Mouse (Mus musculus) gastrocnemius, postnatal 25 days (tissue): ENCODE measurements around the gene Krtap19-2. TPM values are rescaled to one million over a fixed set of nuclear protein-coding genes. Genes with fewer than 3 reads are reported as not detected.

Experiments used
- DNase-seq: peaks from one replicate; pipeline ENCODE4 v3.0.0; 2022
- long read RNA-seq, 2 experiments: library from polyadenylated mRNA; stranded (forward); transcript quantifications; one replicate each; pipeline ENCODE4 v2.0.0; 2021
- total RNA-seq, 2 experiments: library from RNA; stranded (reverse); gene quantifications; 1 replicate in 1 of 2; 2 replicates in 1 of 2; pipeline ENCODE4 v1.2.3; 2021

Gene Krtap19-2
- total RNA-seq, result not detected
- long read RNA-seq, experiment 1, result 0 reads
- long read RNA-seq, experiment 2, result 0 reads

DNA sequence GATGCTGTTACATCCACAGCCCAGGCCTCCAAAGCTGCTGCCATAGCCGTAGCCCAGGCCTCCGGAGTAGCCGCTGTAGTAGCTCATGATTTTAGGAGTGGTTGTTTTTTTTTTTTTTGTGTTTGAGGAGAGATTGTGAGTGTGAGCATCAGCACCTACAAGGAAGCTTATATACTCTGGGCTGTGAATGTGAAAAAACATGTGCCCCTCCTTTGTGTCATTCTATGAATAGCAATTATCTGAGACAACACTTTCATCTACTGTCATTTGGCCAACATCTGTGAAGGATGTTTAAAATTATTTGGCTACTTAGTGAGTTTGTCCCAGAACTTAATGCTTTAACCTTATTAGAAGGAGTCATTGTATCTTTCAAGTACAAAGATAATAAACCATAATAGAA is at the start of gene Krtap19-2:
TSS of gene Krtap19-2 (minus strand) at position 101 of the 400 bp plus-strand sequence.
- no peak for DNase-seq

DNA sequence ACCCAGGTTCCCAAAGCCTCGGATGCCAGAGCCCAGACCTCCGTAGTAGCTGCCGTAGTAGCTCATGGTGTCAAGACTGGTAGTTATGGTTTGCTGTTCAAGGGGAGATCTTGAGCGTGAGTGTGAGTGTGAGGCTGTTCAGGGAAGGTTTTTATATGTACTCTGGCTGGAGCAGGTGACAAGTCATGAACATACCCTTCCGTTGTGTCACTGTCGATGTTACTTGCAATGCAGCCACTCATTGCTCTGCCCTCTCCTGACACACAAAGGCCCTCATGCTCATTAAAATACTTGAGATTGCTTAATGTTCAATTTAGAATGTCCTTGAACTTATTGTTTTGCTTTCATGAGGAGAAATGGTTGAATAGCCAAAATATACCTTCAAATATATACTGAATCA is 22.3 kb upstream of the Krtap19-2 start, which contains the start of gene Krtap19-5:
TSS of gene Krtap19-5 (minus strand) at position 101 of the 400 bp plus-strand sequence.
- no peak for DNase-seq

DNA sequence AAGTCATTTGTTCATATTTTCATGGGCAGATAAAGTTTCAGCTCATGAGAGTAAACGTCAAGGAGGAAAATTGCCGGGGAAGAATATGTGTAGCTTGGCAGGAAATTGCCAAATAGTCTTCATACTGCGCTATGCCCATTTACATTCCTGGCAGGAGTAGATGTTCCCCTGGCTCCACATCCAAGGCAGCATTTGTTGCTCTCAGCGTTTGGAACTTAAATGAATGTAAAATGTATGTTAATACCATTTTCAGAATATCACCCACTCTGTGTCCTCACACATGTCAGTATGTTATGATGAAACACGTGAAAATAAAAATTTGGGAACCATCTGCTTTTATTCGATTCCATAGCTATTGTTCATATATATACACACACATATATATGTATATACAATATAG is 12.8 kb upstream of the Krtap19-2 start:
- DNase-seq, result no peak

DNA sequence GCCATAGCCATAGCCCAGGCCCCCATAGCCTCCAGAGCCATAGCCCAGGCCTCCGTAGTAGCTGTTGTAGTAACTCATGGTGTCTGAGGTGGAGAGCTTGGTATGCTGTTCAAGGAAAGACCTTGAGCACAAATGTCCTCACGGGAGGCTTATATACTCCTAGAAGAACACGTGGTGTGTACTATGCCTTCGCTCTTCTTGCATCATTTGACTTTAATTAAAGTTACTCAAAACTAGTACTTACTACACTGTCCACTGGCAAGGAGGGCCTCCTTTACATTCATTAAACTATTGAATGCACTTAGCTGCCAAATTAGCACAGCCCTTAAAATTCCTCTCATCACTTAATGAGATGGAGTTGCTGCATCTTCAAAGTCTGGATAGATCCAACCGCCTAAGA is 10.9 kb upstream of the Krtap19-2 start, which contains the start of gene Krtap19-4:
TSS of gene Krtap19-4 (minus strand) at position 101 of the 400 bp plus-strand sequence.
- no peak for DNase-seq

DNA sequence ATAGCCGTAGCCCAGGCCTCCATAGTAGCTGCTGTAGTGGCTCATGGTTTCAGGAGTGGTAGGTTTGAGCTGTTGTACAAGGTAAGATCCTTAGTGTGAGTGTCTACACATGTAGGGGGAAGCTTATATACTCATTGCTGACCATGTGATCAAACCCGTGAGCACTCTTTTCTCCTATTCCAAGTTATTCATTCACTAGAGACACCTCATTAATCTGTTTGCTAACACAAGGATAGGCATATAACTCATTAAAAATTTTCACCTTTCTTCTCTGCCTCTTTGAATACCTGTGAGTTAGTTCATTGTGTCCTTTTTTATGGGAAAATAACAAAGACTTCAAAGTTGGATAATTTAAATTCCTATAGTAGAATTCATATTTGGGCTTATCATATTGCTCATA is 3.9 kb upstream of the Krtap19-2 start, which contains the start of gene Krtap19-3:
TSS of gene Krtap19-3 (minus strand) at position 101 of the 400 bp plus-strand sequence.
- no peak for DNase-seq

DNA sequence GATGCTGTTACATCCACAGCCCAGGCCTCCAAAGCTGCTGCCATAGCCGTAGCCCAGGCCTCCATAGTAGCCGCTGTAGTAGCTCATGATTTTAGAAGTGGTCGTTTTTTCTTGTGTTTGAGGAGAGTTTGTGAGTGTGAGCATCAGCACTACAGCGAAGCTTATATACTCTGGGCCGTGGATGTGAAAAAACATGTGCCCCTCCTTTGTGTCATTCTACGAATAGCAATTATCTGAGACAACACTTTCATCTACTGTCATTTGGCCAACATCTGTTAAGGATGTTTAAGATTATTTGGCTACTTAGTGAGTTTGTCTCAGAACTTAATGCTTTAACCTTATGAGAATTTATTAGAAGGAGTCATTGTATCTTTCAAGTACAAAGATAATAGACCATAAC is 4.8 kb downstream of the Krtap19-2 start, which contains the start of gene Krtap19-1:
TSS of gene Krtap19-1 (minus strand) at position 101 of the 400 bp plus-strand sequence.
- no peak for DNase-seq

DNA sequence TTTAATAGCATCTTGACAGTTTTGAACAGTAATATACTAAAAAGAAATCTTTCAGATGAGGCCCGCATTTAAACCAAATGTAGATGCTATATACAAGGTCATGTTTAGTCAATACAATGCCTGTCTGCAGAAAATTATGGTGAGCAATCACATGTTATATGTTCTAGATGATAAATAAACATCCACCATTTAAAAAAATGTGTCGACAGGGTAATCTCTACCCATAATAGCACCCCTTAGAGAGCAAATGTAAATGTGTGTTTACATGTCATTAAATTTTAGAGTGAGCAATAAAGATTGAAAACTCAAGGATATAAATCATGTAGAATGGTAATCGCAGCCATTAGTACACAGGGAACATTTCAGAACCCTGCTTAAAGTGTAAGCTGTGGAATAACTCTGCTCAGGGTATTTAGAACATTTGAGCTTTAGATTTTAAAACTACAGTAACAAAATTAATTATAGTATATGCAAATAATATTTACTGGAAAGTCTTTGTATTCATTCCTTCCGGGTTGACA is 9.1 kb downstream of the Krtap19-2 start:
- DNase-seq, result no peak

DNA sequence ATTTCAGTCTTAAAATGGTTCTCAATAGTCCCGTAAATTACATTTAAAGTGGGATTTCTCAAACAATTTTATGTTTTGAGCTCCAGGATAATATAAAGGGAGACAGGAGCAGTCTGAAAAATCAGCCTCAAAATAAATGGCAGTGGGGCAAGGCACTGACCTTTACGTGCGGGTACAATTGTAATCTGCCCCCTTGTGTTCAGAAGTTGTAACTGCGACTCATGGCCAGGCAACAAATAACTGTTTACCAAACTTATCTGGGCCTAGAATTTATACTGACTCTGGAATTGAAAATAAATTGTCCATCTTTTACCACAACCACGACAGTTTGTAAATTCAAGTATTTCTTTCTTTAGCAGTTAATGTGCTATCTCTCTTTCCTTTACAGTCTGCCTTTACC is 22.6 kb downstream of the Krtap19-2 start:
- no peak for DNase-seq

DNA sequence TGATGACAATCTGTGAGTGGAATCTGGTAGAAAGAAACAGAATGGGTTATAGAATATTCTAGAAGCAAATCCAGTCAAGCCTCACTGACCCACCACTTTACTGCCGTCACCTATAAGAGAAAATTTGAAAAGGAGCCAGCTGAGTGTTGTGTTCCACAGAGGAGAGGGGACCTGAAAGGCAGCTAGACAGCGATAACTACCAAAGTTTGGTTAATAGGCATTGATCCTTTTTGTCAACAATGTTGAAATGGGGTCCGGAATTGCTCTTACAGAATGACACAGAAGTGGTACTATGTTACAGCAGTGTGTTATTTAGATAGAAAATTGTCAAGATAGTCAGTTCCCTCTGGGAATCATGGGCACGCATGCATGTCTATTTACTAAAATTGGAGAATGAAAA is 25.5 kb downstream of the Krtap19-2 start:
- no peak for DNase-seq

DNA sequence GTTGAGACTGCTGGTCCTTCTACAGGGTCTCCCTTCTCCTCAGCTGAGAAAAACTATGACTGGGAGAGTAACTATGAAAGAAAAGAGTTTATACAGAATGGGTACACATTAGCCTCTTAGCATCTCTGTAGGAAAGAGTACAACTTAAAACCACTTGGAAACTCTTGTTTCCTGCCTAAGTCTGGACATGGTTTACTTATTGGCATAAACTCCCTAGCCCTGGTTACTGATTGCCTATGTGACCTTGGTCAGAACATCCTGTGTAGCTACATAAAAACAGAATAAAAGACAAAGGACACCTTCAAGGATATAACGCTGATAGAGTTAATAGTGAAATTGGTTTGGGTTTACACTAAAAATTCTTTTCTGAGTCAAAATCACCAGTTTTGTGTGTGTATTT is 26.7 kb downstream of the Krtap19-2 start:
- DNase-seq, result no peak

DNA sequence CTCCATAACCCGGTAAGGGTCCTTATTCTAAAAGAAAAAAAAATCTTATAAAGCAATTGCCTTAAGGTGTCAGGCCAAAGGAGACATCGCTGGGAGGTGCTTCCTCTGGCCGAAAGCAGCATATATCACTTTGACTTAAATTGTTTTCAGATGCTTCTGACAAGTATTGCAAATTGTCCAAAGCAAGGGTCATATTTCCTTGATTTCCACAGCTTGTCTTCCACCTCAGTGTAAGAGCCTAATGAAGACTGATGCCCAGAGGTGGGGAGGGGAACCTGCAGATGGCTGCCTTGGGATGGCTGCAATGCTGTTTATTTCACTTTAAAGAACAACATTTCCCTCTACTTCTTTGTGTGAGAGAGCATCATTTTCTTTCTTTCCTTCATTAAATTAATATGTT is 47.1 kb downstream of the Krtap19-2 start:
- DNase-seq, result no peak

DNA sequence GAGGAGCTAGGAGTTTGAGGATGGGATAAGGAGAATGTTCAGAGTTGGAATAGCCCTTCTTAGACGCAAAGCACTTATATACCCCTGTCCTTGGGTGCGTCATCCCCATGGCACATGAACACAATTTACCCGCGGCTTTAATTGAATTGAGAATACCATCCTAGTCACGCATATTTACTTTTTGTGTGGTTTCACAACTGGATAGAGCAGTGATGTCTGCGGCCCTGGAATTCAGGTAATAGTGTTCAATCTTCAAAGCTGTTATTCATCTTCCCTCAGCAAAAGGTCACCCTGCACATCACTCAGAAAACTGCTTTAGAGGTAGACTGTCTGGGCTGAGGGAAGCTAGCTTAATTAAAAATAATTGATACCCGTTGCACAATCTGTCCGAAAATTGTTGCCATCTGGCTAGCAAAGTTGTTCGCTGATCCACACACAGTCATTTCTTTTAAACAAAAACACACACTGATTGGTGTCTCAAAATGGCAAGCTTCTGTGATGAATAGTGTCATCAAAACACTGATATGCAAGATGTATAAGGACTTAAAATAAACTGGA is 47.9 kb downstream of the Krtap19-2 start, which contains the start of gene Krtap14:
TSS of gene Krtap14 (minus strand) at position 51 of the 558 bp plus-strand sequence.
- DNase-seq, result no peak

DNA sequence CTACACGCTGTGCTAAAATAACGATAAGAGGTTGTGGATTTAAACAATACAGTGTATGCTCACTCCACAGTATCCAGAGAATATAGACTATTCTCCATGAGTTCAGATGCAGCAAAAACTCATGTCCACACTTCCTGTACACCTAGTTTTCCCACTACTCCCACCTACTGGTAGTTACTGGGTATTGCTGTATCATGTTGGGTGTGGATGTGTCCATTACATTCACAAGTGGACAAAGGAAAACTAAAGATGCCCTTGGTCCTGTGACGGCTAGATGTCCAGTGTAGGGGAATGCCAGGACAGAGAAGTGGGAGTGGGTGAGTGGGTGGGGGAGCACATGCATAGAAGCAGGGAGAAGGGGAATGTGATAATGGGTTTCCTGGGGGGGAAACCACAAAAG is 50.3 kb downstream of the Krtap19-2 start:
- no peak for DNase-seq

Other genes starting within 250 kb of the Krtap19-2 start
- not detected for gene 2310079G19Rik, start 246.6 kb downstream of the Krtap19-2 start, total RNA-seq
- not detected for gene Krtap26-1, start 226.5 kb downstream of the Krtap19-2 start, total RNA-seq
- not detected for gene Krtap27-1, start 202.6 kb downstream of the Krtap19-2 start, total RNA-seq
- gene 2310061N02Rik, start 166.3 kb downstream of the Krtap19-2 start, total RNA-seq, result not detected
- gene Krtap13-1, start 145.4 kb downstream of the Krtap19-2 start, total RNA-seq, result not detected
- gene Krtap13, start 122.6 kb downstream of the Krtap19-2 start, total RNA-seq, result not detected
- not detected for gene 2310034C09Rik, start 115.4 kb downstream of the Krtap19-2 start, total RNA-seq
- gene 2310057N15Rik, start 100.1 kb downstream of the Krtap19-2 start, total RNA-seq, result not detected
- not detected for gene Gm5965, start 96.4 kb downstream of the Krtap19-2 start, total RNA-seq
- gene Gm20741, start 62.0 kb downstream of the Krtap19-2 start, total RNA-seq, result not detected
- gene Krtap15, start 54.1 kb downstream of the Krtap19-2 start, total RNA-seq, result not detected
- not detected for gene Krtap14, start 48.1 kb downstream of the Krtap19-2 start, total RNA-seq
- not detected for gene Krtap19-1, start 4.9 kb downstream of the Krtap19-2 start, total RNA-seq
- not detected for gene Krtap19-3, start 3.8 kb upstream of the Krtap19-2 start, total RNA-seq
- not detected for gene Krtap19-4, start 10.8 kb upstream of the Krtap19-2 start, total RNA-seq
- not detected for gene Krtap19-5, start 22.2 kb upstream of the Krtap19-2 start, total RNA-seq
- not detected for gene Krtap19-9b, start 58.0 kb upstream of the Krtap19-2 start, total RNA-seq
- not detected for gene Krtap16-3, start 88.6 kb upstream of the Krtap19-2 start, total RNA-seq
- not detected for gene Krtap22-2, start 136.5 kb upstream of the Krtap19-2 start, total RNA-seq
- not detected for gene Gm10229, start 141.0 kb upstream of the Krtap19-2 start, total RNA-seq
- gene Krtap6-1, start 157.4 kb upstream of the Krtap19-2 start, total RNA-seq, result not detected
- gene Gm10228, start 167.2 kb upstream of the Krtap19-2 start, total RNA-seq, result not detected
- gene Krtap6-5, start 173.6 kb upstream of the Krtap19-2 start, total RNA-seq, result not detected
- not detected for gene 1110025L11Rik, start 189.7 kb upstream of the Krtap19-2 start, total RNA-seq
- not detected for gene Krtap6-3, start 209.7 kb upstream of the Krtap19-2 start, total RNA-seq